Mouse (Mus musculus) liver, adult 2 months (tissue): ENCODE data around the gene Micu1. TPM values are rescaled to one million over a fixed set of nuclear protein-coding genes. Genes with fewer than 3 reads are reported as not detected.

Experiments used
- DNase-seq: peaks from one replicate; pipeline ENCODE4 v3.0.0-alpha.2; 2011; ENCODE audit warnings: low read depth, low spot score; ENCODE audit errors: extremely low read depth
- H3K27ac ChIP-seq: fragments of 200-500 bp; replicated peaks from 2 replicates; pipeline ENCODE4 v1.5.1; 2012; ENCODE audit warnings: low read depth, mild to moderate bottlenecking, control low read depth, inconsistent platforms, low read length; ENCODE audit not compliant: insufficient read depth
- H3K27me3 ChIP-seq: fragments of 200-500 bp; 2 replicates; pipeline ENCODE4 v1.6.1; 2012; ENCODE audit warnings: mild to moderate bottlenecking, moderate library complexity, low read length, inconsistent platforms; ENCODE audit not compliant: control insufficient read depth, insufficient read depth
- H3K36me3 ChIP-seq: fragments of 200-500 bp; 2 replicates; pipeline ENCODE4 v1.6.1; 2012; ENCODE audit warnings: low read length, inconsistent platforms; ENCODE audit not compliant: control insufficient read depth, insufficient read depth
- H3K4me1 ChIP-seq: fragments of 200-500 bp; 2 replicates; pipeline ENCODE4 v1.6.1; 2011; ENCODE audit warnings: low read length; ENCODE audit not compliant: control insufficient read depth, insufficient read depth
- H3K4me3 ChIP-seq: fragments of 200-500 bp; 2 replicates; pipeline ENCODE4 v1.5.1; 2011; ENCODE audit warnings: low read depth, mild to moderate bottlenecking, control low read depth, low read length, moderate library complexity; ENCODE audit not compliant: insufficient read depth
- H3K79me2 ChIP-seq: fragments of 200-500 bp; 2 replicates; pipeline ENCODE4 v1.6.1; 2012; ENCODE audit warnings: inconsistent platforms, mild to moderate bottlenecking, low read length, moderate library complexity; ENCODE audit not compliant: control insufficient read depth, insufficient read depth
- H3K9ac ChIP-seq: fragments of 200-500 bp; 2 replicates; pipeline ENCODE4 v1.6.1; 2012; ENCODE audit warnings: low read depth, mild to moderate bottlenecking, control low read depth, inconsistent platforms, low read length
- CTCF ChIP-seq: fragments of 200-500 bp; IDR thresholded peaks from 2 replicates; pipeline ENCODE4 v1.5.1; 2011; ENCODE audit warnings: low read depth, low read length, control low read depth
- POLR2A ChIP-seq: fragments of 200-500 bp; IDR thresholded peaks from 2 replicates; pipeline ENCODE4 v1.6.1; 2011; ENCODE audit warnings: low read length, control low read depth; ENCODE audit not compliant: insufficient read depth; ENCODE audit errors: extremely low read depth
- WGBS: fragments of 180-500 bp; shearing (Covaris S2); methylation state at CpG from one replicate; pipeline ENCODE4 v1.1.7; 2018; 5-methylcytosine and 5-hydroxymethylcytosine counted together
- polyA plus RNA-seq: library from polyadenylated mRNA; depleted of rRNA; stranded (reverse); fragments of >200 nt; gene quantifications from 2 replicates; pipeline ENCODE4 v1.2.3, GENCODE M21; 2012
- total RNA-seq: library from RNA; depleted of rRNA; stranded (reverse); fragments of >200 nt; gene quantifications from 2 replicates; pipeline ENCODE4 v1.2.3, GENCODE M21; 2014

The Micu1 gene
- total and polyA plus RNA-seq, 2 experiments, result 24.1 to 24.4 TPM

- H3K27me3 ChIP-seq, result no peaks in the 10 kb centered on the region
- H3K36me3 ChIP-seq, result no peaks in the 10 kb centered on the region
- H3K79me2 ChIP-seq, result peaks cover 38% of the 10 kb centered on the region; the same call in 1 of the 2 replicates
- H3K27ac ChIP-seq, result peak overlapping the region; percentile 99
- peak overlapping the region; percentile 63 for H3K9ac ChIP-seq
- 22% methylated on average over 7 of the region's 7 CpGs for WGBS
- peak; percentile 90 for DNase-seq
- TF ChIP-seq CTCF (no peak), POLR2A (peak; percentile 58)
- H3K4me3 ChIP-seq, result peak overlapping the region; percentile 97
- H3K4me1 ChIP-seq, result peaks cover 34% of the 10 kb centered on the region
Measured at GRCm38 (mm10) chr10:59880837-59881236, 178.6 kb downstream of the Micu1 start.

DNA sequence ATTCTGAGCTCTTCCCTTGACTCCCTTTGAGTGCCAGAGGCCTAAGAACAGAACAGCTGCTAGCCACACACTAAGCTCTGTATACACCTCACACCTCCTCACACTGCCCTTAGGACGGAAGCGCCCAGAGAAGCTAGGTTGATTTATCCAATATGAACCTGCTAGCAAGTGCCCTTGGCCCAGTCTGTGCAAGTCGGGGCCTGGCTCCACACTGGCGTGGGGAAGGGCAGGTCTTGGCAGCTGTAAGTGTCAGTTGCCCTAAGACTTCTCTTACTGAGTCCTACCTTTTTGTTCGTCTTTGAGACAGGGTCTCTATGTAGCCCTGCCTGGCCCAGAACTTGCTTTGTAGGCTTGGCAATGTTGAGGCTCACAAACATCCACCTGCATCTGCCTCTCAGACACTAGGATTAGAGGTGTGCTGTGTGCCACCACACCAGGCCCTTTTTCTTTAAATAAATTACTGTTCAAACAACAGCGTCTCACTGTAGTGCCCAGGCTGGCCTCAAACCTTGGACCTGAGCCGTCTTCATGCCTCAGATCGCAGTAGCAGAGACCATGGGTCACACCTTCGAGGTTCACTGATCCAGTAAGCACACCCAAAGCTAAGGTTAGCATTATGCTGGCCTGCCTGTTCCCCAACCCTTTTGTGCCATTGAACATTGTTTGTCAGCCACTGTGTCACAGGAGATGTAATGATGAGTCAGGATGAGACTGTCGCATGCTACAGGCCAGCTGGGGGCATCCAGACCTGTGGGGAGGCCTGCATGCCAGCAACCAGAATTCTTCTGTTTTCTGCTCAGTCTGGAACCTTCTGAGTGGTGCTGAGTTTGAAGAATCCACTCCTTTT lies 182.3 kb downstream of the Micu1 start:
- 43% methylated on average over 10 of the region's 10 CpGs for WGBS
- no peaks in the 10 kb centered on the region for H3K27me3 ChIP-seq
- peaks cover 32% of the 10 kb centered on the region for H3K4me1 ChIP-seq
- no peak overlapping the region for H3K9ac ChIP-seq
- DNase-seq, result peak; percentile 49
- H3K36me3 ChIP-seq, result no peaks in the 10 kb centered on the region
- no peak overlapping the region for H3K4me3 ChIP-seq
- 0 out of 2 replicates have a peak overlapping the region, but pooled peaks have one; percentile 4 for H3K27ac ChIP-seq
- peaks cover 49% of the 10 kb centered on the region; the same call in 1 of the 2 replicates for H3K79me2 ChIP-seq
- TF ChIP-seq POLR2A (no peak), CTCF (no peak)

GRCm38 (mm10) chr10:59885174-59886080 lies 183.2 kb downstream of the Micu1 start:
- WGBS, result 77% methylated on average over 14 of the region's 14 CpGs
- H3K36me3 ChIP-seq, result no peaks in the 10 kb centered on the region
- peaks cover 46% of the 10 kb centered on the region; the same call in 1 of the 2 replicates for H3K79me2 ChIP-seq
- TF ChIP-seq CTCF, result no peak
- no peaks in the 10 kb centered on the region for H3K27me3 ChIP-seq
- DNase-seq, result peak; percentile 53
- peaks cover 32% of the 10 kb centered on the region for H3K4me1 ChIP-seq
- no peak overlapping the region for H3K9ac ChIP-seq
- 0 out of 2 replicates have a peak overlapping the region, but pooled peaks have one; percentile 4 for H3K27ac ChIP-seq
- no peak overlapping the region for H3K4me3 ChIP-seq

DNA sequence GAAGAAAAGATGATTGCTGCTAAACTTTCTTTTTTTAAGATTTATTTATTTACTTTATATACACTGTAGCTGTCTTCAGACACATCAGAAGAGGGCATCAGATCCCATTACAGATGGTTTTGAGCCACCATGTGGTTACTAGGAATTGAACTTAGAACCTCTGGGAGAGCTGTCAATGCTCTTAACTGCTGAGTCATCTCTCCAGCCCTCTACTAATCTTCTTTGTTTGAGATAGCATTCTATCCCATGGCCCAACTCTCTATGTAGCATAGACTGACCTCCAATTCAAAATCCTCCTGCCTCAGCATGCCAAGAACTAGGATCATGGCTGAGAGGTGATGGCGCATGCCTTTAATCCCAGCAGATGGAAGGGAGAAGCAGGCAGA lies 183.8 kb downstream of the Micu1 start:
- no peaks in the 10 kb centered on the region for H3K27me3 ChIP-seq
- no peak overlapping the region for H3K4me3 ChIP-seq
- 95% methylated on average over 1 of the region's 1 CpGs for WGBS
- peaks cover 30% of the 10 kb centered on the region for H3K4me1 ChIP-seq
- peaks cover 46% of the 10 kb centered on the region; the same call in 1 of the 2 replicates for H3K79me2 ChIP-seq
- H3K27ac ChIP-seq, result no peak overlapping the region
- TF ChIP-seq POLR2A, result no peak
- no peak for TF ChIP-seq CTCF
- no peak overlapping the region for H3K9ac ChIP-seq
- H3K36me3 ChIP-seq, result no peaks in the 10 kb centered on the region
- no peak for DNase-seq

GRCm38 (mm10) chr10:59887432-59887831 lies 185.2 kb downstream of the Micu1 start:
- 87% methylated on average over 5 of the region's 5 CpGs for WGBS
- Histone ChIP-seq H3K27ac (no peak overlapping the region), H3K27me3 (no peaks in the 10 kb centered on the region), H3K4me1 (peaks cover 23% of the 10 kb centered on the region), H3K79me2 (peaks cover 41% of the 10 kb centered on the region; the same call in 1 of the 2 replicates), H3K36me3 (no peaks in the 10 kb centered on the region; the same call in 1 of the 2 replicates), H3K9ac (no peak overlapping the region), H3K4me3 (no peak overlapping the region)
- TF ChIP-seq CTCF, result no peak
- TF ChIP-seq POLR2A, result no peak
- no peak for DNase-seq
